Mouse (Mus musculus) 416B (cell line): Measurements from ENCODE around the gene Adcy2.
A peak's percentile ranks its signal among the peaks of the same experiment; 100 is the strongest.

ENCODE experiments used
- DNase-seq: peaks from one replicate; pipeline ENCODE4 v3.0.0; 2011; ENCODE audit warnings: low read depth

Adcy2 gene

GRCm38 (mm10) chr13:68961580-68961979, 37.8 kb downstream of the Adcy2 start:
- DNase-seq, result no peak

GRCm38 (mm10) chr13:68960513-68960912, 38.8 kb downstream of the Adcy2 start:
- no peak for DNase-seq

GRCm38 (mm10) chr13:68959406-68959805, 39.9 kb downstream of the Adcy2 start:
- DNase-seq, result no peak

GRCm38 (mm10) chr13:68942735-68943134, 56.6 kb downstream of the Adcy2 start:
- DNase-seq, result no peak

DNA sequence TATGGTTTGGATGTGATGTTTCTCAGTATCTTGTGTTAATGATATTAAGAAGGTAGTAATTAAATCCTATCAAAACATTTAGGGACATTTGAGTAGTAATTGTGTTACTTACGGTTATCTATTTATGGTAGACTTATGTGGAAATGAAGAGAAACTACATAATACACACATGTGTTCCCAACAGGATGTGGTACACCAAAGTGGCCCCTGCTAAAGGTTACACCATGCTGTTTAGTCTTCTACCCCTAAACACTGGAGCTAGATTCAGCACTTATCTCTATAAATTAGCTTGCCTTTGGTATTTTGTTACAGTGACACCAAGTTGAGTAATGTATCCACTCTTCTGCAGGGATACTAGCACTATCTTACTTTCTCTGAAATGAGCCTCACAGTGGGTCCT, 57.9 kb downstream of the Adcy2 start:
- DNase-seq, result peak; percentile 18

- DNase-seq, result no peak
Measured at GRCm38 (mm10) chr13:68932283-68932647, 67.1 kb downstream of the Adcy2 start.

DNA sequence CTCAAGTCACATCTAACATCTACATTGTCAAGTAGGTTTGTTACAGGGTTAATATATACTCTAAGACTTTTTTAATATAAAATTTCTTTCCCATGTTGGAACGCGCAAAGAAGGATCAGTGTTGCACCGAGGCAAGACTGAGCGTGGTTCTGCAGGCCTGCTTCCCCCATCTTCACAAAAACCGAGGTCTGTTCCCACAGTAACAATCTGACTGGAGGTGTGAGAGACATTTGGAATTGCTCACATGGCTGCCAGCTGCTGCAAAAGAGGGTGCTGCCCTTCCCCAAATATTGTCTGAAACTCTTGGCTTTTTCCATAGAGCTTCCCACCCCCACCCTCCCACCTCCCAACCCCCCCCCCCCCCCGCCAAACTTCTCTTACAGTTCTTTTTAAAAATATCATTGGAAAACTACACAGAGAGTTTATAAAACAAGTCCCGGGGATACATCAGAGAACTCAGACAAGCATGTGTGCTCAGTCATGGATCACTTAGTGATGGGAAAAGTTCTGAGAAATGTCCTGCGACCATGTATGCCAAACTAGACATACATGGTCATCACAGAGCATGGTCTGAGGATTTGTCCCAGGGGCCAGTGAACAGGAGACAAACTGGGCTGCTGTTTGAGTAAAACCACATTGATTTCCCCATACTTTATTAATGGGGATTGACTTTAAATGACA, 67.6 kb downstream of the Adcy2 start:
- DNase-seq, result no peak

GRCm38 (mm10) chr13:68928469-68928868, 70.9 kb downstream of the Adcy2 start:
- DNase-seq, result peak; percentile 85

DNA sequence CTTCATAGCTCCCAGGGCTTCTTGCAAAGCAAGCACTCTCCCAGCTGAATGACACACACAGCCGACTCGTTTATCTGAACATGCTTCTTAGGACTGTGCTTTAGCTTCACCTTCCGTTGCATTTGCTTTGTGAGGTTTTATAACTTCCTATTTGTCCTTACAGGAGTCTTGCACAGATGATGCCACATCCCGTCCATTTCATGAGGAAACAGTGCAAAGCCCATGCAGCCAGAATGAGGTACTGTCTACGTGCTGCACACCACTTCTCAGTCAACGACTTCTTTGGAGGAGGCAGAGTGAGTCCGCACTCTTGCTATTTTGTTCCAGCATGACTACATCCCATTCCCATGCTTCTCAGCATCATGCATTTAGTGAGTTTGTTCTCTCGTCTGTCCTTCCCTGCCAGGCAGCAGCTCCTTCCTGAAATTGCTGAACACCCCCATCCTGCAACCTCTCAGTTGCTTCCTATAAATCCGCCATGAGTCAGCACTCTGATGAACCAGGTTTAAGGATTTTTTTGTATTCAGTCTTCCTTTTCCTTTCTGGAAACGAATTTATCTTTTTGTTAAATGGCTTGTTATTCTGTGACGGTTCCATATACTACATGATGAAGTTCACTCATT, 85.6 kb downstream of the Adcy2 start:
- no peak for DNase-seq

DNA sequence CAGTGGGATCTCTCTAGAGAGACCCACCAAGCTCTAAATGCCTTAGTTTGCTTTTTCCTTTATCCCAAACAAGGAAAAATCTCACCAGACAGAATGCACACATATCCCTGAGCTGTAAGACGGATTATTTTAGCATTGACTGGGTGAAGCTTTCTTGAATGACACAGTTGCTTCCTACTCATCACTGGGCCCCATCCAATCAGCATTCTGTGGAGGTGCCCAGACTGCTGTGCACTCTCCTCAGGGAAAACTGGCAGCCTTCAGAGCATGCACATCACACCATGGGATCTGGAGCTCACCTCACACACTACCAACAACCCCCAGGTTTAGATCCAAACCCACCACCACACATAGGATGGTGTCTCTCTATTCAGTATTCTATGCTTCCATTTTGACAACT, 92.7 kb downstream of the Adcy2 start:
- DNase-seq, result no peak

- no peak for DNase-seq
Measured at GRCm38 (mm10) chr13:68902708-68903107, 96.6 kb downstream of the Adcy2 start.

GRCm38 (mm10) chr13:68889929-68890593, 109.3 kb downstream of the Adcy2 start:
- DNase-seq, result no peak

- DNase-seq, result no peak
Measured at GRCm38 (mm10) chr13:68868776-68869175, 130.6 kb downstream of the Adcy2 start.

DNA sequence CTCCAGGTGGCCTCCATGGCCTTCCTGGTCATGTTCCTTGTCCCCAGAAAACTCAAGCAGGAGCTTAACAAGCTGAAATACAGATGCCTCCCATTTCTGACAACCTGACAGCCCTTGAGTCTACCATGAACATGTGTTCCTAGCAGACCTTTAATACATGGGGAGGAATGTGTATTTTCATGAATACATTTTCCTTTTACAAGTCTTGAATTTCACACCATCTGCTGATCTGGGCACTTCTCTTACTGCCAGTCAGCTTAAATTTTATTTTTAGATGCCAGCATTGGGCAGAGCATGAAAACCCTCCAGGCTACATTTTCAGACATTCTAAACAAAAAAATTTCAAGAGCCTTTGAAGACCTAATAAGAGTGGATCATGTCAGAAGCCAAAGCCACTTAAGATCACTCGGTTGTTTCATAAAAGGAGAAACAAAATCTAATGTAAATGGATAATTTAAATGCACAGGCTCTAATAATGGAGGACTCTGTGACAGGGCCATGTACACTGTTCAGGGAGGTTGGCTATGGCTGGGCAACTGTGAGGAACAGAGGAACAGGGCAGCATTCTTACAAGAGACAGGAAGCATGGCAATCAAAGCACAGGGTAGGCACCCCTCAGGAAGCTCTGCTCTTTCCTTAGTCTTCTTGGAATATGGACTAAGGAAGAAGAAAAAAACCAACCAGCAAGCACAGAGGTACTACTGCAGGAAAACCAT, 131.2 kb downstream of the Adcy2 start:
- DNase-seq, result no peak

DNA sequence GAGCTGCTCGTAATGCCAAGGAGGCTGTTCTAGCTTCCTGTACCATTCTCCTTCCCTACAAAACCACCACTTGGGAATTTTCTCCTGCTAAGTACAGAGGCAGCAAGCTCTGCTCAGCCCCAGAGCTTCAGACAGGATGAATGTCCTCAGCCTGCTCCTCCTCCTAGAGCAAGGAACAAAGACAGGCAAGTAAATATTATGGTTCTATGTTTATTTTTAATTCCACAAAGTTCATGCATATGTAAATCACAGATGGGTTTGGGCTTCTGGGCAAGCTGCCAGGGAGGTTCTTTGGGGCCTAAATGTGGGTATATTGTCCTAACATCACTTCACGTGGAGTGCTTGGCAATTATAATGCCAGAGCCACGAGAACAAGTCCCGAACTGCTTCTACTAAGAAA, 139.3 kb downstream of the Adcy2 start:
- DNase-seq, result no peak

- no peak for DNase-seq
Measured at GRCm38 (mm10) chr13:68848265-68848664, 151.1 kb downstream of the Adcy2 start.

GRCm38 (mm10) chr13:68839517-68839916, 159.8 kb downstream of the Adcy2 start:
- DNase-seq, result no peak

- DNase-seq, result no peak
Measured at GRCm38 (mm10) chr13:68836183-68836582, 163.2 kb downstream of the Adcy2 start.

DNA sequence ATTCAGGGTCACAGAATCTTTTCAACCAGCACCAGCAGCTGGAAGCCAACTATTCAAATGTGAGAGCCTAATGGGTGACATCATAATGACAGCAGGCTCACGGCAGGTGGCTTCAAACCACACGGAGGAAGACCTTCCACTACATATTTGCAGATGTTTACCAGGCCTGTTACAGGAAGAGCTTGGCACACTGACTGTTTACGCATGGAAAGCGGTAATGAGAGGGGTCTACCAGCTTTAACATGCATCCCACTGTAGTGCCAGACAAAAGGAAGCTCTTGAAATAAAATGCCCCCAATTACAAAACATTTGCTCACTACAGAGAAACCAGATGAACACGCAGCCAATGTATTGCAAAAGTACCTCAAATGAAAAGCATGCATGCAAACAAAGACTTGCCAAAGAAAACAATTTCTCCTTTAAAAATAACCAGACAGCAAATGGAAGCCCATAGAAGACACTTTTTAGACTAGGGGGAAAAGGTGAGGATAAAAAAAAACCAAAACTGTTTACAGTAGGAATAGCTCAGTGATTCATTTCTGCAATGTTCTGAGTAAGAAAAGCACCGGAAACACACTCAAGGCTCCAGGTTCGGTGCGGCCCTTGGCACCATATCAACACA, 163.8 kb downstream of the Adcy2 start:
- no peak for DNase-seq

DNA sequence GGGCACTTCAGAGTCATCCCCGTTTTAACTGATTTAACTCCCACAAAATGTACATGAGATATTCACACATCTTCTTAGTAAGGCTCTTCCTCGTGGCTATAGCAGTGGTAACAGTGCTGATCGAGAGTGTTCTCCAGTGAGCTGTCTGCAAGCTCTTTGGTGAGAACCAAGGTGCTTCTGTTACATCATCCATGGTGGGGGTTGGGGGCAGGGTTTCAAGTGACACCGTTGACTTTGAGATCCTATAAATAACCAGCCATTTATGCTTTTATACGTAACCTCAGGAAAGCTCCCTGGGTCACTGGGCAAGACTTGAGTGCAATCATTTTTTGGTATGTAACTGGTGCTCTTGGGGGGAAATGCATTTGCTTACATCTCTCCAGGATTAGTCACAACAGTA, 167.2 kb downstream of the Adcy2 start:
- no peak for DNase-seq

DNA sequence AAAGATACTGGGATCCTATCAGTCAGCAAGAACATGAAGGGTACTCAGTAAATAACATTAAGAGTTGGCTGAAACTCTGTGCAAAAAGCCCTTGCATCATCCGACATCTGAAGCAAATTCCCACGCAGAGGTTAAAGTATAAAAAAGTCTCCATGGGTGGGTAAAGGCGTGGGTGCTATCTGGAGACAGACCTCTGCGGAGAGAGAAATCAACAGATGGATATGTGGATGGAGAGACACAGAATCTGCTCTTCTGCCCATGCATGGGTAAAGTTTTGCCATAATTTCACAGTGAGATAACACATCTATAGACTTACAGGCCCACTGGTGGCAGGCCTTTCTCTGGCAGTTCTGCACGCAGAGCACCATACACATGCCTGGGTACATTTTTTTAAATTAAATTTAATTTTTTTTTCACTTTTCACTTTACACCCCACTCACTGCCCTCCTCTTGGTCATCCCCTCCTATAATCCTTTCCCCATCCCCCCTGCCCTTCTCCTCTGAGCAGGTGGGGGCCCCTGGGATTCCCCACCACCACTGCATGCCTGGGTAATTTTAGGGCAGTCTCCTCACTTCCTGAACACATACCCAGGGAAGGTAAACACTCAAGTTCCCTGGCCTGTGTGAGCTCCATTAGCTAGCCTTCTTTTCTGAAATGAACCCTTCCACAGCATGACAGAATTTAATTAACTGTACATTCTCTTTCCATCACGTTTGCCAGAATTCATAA, 169.1 kb downstream of the Adcy2 start:
- no peak for DNase-seq

DNA sequence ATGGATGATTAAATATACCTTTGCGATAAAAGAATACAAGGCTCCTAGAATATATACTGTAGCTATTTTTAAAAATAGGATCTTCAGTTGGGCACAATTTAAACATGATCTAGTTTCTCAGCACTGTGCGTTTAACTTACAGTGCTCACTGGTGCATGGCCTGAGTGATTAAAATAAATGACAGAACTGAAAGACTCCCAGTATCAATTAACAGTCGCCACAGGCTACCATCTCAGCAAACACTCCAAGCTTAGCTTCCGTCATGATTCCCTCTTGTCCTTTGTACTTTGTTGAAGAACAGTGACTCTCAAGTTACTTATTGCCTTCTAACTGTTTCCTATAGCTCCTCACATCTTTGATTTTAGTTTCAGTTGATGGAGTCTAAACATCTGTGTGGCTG, 170.9 kb downstream of the Adcy2 start:
- DNase-seq, result no peak
